Mouse (Mus musculus) bone marrow, adult 2 months (tissue): Measurements from ENCODE around the gene Catsper2.

Experiments
- CTCF ChIP-seq: fragments of 200-500 bp; IDR thresholded peaks from 2 replicates; pipeline ENCODE4 v1.5.1; 2011; ENCODE audit warnings: low read length, control low read depth; ENCODE audit not compliant: control insufficient read depth, insufficient read depth
- POLR2A ChIP-seq: fragments of 200-500 bp; IDR thresholded peaks from 2 replicates; pipeline ENCODE4 v1.6.1; 2011; ENCODE audit warnings: low read depth, mild to moderate bottlenecking, control low read depth, low read length, borderline replicate concordance; ENCODE audit not compliant: control insufficient read depth

DNA sequence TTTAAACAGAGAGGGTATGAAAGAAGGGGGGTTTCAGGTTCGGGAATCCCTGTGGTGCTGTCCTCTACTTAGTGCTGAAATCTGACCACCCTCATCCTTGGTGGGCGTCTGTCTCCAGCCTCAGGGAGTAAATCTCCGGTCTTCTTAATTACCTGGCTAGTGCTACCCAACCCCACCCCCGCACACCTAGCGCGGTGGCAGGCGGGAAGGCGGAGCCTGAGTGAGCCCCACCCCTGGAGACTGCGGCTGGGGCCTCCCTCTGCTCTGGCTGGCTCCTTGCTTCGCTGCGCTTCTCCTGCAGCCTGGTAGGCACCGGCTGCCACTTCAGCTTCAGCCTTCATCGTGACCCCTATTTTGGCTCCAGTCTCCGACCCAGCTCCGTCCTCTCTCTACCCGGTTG is 55.2 kb downstream of the Catsper2 start:
- TF ChIP-seq CTCF (no peak), POLR2A (no peak)
